Mouse (Mus musculus): ENCODE results near the gene Krtap19-1.

DNA sequence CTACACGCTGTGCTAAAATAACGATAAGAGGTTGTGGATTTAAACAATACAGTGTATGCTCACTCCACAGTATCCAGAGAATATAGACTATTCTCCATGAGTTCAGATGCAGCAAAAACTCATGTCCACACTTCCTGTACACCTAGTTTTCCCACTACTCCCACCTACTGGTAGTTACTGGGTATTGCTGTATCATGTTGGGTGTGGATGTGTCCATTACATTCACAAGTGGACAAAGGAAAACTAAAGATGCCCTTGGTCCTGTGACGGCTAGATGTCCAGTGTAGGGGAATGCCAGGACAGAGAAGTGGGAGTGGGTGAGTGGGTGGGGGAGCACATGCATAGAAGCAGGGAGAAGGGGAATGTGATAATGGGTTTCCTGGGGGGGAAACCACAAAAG, 45.5 kb downstream of the Krtap19-1 start:
- TF ChIP-seq CTCF (conservative IDR thresholded peaks at IDR 0.05; ENCODE audit: low read length) (peak; percentile 65), NANOG (IDR thresholded peaks at IDR 0.05; ENCODE audit: borderline replicate concordance, low read length) (no peak), POU5F1 (IDR thresholded peaks at IDR 0.05; ENCODE audit: borderline replicate concordance, low read length) (no peak)
